Mouse (Mus musculus) left cerebral cortex, adult 2 months (tissue): ENCODE data around the gene Gnb3. TPM values are rescaled to one million over a fixed set of nuclear protein-coding genes. Genes with fewer than 3 reads are reported as not detected.
"Not testable (repeated sequence)": the region's sequence is repeated elsewhere in the genome, so short reads cannot be mapped to it uniquely, and the experiment has no call there.

Experiments
- DNase-seq, 2 experiments: peaks; one replicate each; pipeline ENCODE4 v3.0.0; 2021 to 2022; ENCODE audit warnings: low spot score in 2 of 2, mixed read lengths in 1 of 2; ENCODE audit errors: extremely low spot score in 1 of 2
- H3K27ac ChIP-seq: fragments of 200-600 bp; 2 replicates; pipeline ENCODE4 v1.8.1; 2022
- H3K4me3 ChIP-seq: fragments of 200-600 bp; 2 replicates; pipeline ENCODE4 v1.8.1; 2022
- CTCF ChIP-seq: fragments of 200-600 bp; IDR thresholded peaks from 2 replicates; pipeline ENCODE4 v1.8.1; 2022; ENCODE audit warnings: antibody characterized with exemption, mild to moderate bottlenecking, moderate library complexity
- intact Hi-C: fragments of 180-260 bp; cut with DNase I; formaldehyde crosslinking; loops from one replicate; pipeline ENCODE4 v1.15.1; 2025
- total RNA-seq, 2 experiments: library from RNA; stranded (reverse); gene quantifications; 2 replicates each; pipeline ENCODE4 v1.2.3; 2021

Gnb3 gene
- total RNA-seq, 2 experiments from 2014 or later = not detected

DNA sequence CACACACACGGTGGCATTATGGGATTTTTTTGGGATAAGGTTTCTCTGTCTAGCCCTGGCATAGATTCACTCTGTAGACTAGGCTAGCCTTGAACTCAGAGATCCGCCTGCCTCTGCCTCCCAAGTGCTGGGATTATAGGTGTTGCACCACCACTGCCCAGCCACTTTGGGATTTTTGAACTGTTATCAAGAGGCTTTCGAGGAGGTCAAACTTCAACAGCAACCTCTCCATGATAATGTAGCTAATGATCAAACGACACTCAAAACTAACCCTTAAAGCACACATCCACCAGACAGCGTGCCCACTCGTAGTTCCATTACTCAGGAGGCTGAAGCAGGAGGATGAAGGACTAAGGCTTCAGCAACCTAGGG is 32.1 kb downstream of the Gnb3 start:
- TF ChIP-seq CTCF = no peak
- intact Hi-C loops = no loop called here
- Histone ChIP-seq H3K4me3 (no peak overlapping the region), H3K27ac (peak overlapping the region; percentile 77)
- DNase-seq = no peak

- TF ChIP-seq CTCF = no peak
- Histone ChIP-seq H3K4me3 (no peak overlapping the region), H3K27ac (peak overlapping the region; percentile 98)
- intact Hi-C loops = no loop called here
- peak in 1 of 2 experiments; percentile 27 for DNase-seq
Observed at GRCm38 (mm10) chr6:124807366-124807765, 32.7 kb downstream of the Gnb3 start.

DNA sequence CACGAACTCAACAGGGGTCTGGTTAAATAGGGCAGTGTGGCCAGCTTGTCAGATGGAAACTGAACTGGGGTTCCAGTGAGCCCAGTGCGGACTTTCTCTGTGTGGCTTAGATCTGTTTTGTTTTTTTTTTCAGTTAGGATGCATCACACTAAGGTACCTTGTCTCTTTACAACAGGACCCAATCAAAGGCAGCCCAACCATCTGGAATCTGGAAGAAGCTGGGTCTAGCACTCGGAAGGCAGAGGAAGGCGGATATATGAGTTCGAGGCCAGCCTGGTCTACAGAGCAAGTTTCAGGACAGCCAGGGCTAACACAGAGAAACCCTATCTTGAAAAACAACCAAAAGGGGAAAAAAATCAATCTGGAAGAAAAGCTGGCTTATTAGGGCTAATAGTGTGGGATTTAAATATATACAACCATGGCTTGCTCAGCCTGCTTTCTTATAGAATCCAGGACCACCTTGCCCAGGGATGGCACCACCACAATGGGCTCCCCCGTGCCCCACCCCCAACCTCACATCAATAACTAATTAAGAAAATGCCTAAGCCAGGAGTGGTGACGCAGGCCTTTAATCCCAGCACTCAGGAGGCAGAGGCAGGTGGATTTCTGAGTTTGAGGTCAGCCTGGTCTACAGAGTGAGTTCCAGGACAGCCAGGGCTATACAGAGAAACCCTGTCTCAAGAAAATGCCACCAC is 33.5 kb downstream of the Gnb3 start:
- intact Hi-C loops = no loop called here
- peak overlapping the region; percentile 98 for H3K27ac ChIP-seq

DNA sequence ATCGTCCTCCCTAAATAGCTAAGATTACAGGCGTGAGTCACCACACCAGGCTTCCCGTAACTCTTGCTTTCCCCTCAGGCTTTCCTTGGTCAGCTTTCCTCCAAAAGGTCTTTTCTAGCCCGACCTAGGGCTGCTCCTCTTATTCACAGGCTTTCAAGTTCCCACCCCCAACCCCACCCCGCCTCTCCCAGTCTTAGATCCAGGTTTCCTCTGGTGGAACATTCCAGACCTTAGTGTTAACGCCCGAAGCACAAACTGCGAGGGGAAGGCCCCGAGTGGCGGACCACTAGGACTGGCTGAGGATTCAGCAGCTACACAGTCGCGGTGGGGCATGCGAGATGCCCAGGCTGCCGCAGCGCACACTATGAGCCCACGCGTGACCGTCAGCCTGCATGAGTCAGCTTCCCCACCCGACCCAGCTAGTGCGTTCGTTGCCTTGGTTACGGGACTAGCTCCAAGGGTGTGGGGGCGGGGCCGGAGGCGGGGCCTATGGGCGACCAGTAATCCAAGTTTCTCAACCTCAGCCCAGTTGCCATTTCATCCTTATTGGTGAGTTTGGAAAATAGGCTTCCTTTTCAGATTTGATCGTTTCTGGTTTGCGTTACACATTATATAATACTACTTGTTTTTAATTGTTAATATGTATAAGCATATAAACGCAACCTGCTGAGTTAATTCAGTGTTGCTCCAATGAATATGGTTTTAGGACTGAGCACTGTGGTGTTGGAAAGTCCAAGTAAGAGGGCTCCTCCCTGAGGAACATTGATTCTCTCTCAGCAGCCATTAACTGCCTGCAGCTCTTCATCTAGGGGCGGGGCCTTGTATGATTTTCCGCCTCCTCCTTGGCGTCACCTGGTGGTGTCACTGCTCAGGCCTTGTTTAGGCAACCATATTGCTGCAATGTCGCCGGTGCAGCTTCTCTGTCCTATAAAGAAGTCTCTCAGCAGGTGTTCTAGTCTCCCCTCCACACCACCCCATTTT is 34.4 kb downstream of the Gnb3 start:
- H3K27ac ChIP-seq = peak overlapping the region; percentile 98
- peak; percentile 95 to 97 for DNase-seq
- TF ChIP-seq CTCF = peak; percentile 19
- peak overlapping the region; percentile 50 for H3K4me3 ChIP-seq
- intact Hi-C loops = loop anchor here (1.0 to 2.0 kb wide), 2 partner anchors 15 to 36 kb away; partner anchors contain the start of gene Eno2

More for the DNA sequence above, 33.5 kb downstream of the Gnb3 start:
- H3K4me3 ChIP-seq = peak overlapping the region; percentile 50
- no peak for DNase-seq
- no peak for TF ChIP-seq CTCF

- intact Hi-C loops = loop anchor here (1.0 to 2.0 kb wide), 2 partner anchors 8 to 14 kb away; no protein-coding TSS in a partner anchor
- H3K27ac ChIP-seq = no peak overlapping the region
- no peak for DNase-seq
- no peak overlapping the region for H3K4me3 ChIP-seq
- no peak for TF ChIP-seq CTCF
Observed at GRCm38 (mm10) chr6:124804341-124804740, 35.7 kb downstream of the Gnb3 start.

- DNase-seq, H3K4me3 ChIP-seq, H3K27ac ChIP-seq: not testable (repeated sequence)
- intact Hi-C loops = loop anchor here (1.0 to 2.0 kb wide), 2 partner anchors 7 to 13 kb away; no protein-coding TSS in a partner anchor
Observed at GRCm38 (mm10) chr6:124803691-124804090, 36.4 kb downstream of the Gnb3 start.

DNA sequence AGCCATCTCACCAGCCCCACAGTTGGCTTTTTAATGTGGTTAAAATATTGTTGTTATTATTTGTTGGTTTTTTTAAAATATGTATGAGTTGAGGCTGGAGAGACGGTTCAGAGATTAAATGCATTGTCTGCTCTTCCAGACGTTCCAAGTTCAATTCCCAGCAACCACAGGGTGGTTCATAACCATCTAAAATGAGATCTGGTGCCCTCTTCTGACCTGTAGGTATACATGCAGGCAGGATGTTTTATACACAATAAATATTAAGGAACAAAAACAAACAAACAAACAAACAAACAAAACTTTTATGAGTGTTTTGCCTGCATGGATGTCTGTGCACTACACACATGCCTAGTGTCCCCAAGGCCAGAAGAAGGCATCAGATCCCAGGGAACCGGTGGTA is 37.0 kb downstream of the Gnb3 start:
- intact Hi-C loops = no loop called here
- no peak overlapping the region for H3K4me3 ChIP-seq
- TF ChIP-seq CTCF = no peak; the same call in 1 of the 2 replicates
- H3K27ac ChIP-seq = no peak overlapping the region
- DNase-seq = no peak

- H3K4me3 ChIP-seq, DNase-seq, intact Hi-C loops, H3K27ac ChIP-seq: not testable (repeated sequence)
Observed at GRCm38 (mm10) chr6:124802400-124802799, 37.7 kb downstream of the Gnb3 start.

DNA sequence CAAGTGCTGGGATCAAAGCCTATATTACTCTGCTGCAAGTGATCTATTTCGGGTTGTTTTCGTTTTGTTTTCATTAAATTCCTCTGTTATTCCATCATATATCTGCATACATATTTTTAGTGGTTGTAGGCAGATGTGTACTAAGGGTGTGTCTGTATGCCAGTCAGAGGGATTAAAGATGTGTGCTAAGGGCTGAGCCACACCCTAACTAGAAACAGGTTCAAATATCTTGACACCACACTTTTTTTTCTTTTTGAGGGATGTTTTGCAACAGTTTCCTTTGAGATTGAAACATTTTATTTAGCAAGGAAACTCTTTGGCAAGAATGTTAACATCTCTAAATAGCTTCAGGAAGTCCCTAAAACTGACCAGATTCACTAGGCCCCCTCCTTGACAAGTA is 43.9 kb downstream of the Gnb3 start:
- DNase-seq = no peak
- TF ChIP-seq CTCF = no peak
- Histone ChIP-seq H3K27ac (no peak overlapping the region), H3K4me3 (no peak overlapping the region)
- intact Hi-C loops = loop anchor here (1.0 kb wide), 1 partner anchor 8 kb away; no protein-coding TSS in a partner anchor

GRCm38 (mm10) chr6:124795781-124796180 is 44.3 kb downstream of the Gnb3 start:
- intact Hi-C loops = loop anchor here (1.0 kb wide), 1 partner anchor 9 kb away; no protein-coding TSS in a partner anchor
- no peak for TF ChIP-seq CTCF
- no peak for DNase-seq
- H3K27ac ChIP-seq = no peak overlapping the region
- no peak overlapping the region for H3K4me3 ChIP-seq

DNA sequence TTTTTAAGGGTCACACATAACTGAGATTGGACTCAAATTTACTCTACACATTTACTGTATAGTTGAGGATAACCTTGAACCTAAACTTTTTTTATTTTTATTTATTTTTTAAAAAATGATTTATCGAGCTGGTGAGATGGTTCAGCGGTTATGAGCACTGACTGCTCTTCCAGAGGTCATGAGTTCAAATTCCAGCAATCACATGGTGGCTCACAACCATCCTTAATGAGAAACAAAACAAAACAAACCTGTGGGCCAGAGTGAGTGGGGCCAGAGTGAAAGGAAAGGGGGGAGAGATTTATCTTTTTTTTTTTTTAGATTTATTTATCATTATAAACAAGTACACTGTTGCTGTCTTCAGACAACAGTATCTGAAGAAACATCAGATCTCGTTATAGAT is 48.2 kb downstream of the Gnb3 start:
- intact Hi-C loops = loop anchor here (2.0 kb wide), 1 partner anchor 13 kb away; no protein-coding TSS in a partner anchor
- DNase-seq = no peak
- H3K27ac ChIP-seq = no peak overlapping the region
- no peak overlapping the region for H3K4me3 ChIP-seq
- no peak for TF ChIP-seq CTCF

DNA sequence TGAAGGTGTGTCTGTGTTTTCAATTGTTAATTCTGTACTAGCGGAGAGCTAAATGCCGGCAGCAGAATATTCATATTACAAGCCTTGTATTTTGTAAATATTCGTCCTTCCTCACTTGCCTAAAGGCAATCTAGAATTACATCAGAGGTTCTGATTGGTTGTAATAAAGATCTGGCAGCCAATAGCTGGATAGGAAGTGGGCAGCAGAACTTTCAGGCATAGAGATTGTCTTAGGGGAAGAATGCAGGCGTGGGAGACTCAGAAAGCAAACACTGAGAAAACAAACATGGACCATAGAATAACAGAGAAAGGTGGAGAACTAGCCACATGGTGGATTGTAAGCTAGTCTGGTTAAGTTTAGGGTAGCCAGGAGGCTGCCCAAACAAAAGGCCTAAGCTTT is 50.0 kb downstream of the Gnb3 start:
- intact Hi-C loops = loop anchor here (2.0 kb wide), 1 partner anchor 15 kb away; no protein-coding TSS in a partner anchor
- no peak for DNase-seq
- TF ChIP-seq CTCF = no peak
- Histone ChIP-seq H3K27ac (no peak overlapping the region), H3K4me3 (no peak overlapping the region)
